Mouse (Mus musculus): Measurements from ENCODE around the gene Cldn34b1. TPM values are rescaled to one million over a fixed set of nuclear protein-coding genes. Genes with fewer than 3 reads are reported as not detected.
"Not testable (repeated sequence)": the region's sequence is repeated elsewhere in the genome, so short reads cannot be mapped to it uniquely, and the experiment has no call there.

Cldn34b1 gene
- not detected for total RNA-seq (2021)
- long read RNA-seq, experiment 1, result 0 reads
- long read RNA-seq, experiment 2, result 0 reads

- DNase-seq, result not testable (repeated sequence)
These were observed at the start of gene Cldn34b1 for GRCm38 (mm10) chrX:154890167-154890566. TSS of gene Cldn34b1 (minus strand) at chrX:154890267.

- DNase-seq, result not testable (repeated sequence)
These were observed 45.8 kb upstream of the Cldn34b1 start, which contains the start of gene Magea6 for GRCm38 (mm10) chrX:154935887-154936286. TSS of gene Magea6 (minus strand) at chrX:154935987.

Other genes starting within 250 kb of the Cldn34b1 start
- not detected for gene Magea6, start 45.7 kb upstream of the Cldn34b1 start, total RNA-seq (2021)
- gene Magea3, start 59.2 kb upstream of the Cldn34b1 start, total RNA-seq (2021), result not detected
- gene Magea8, start 105.6 kb upstream of the Cldn34b1 start, total RNA-seq (2021), result not detected
- gene Magea5, start 172.9 kb upstream of the Cldn34b1 start, total RNA-seq (2021), result not detected
- gene Magea1, start 199.5 kb upstream of the Cldn34b1 start, total RNA-seq (2021), result not detected
- not detected for gene Magea2, start 203.4 kb upstream of the Cldn34b1 start, total RNA-seq (2021)
- gene Cldn34b2, start 238.1 kb upstream of the Cldn34b1 start, total RNA-seq (2021), result not detected